Mouse (Mus musculus): ENCODE data around the gene Csnk1e. TPM values are rescaled to one million over a fixed set of nuclear protein-coding genes. Genes with fewer than 3 reads are reported as not detected.

Gene Csnk1e
- polyA plus RNA-seq (2015; fragmentation: Nextera tagmentation; extraction: Ambion mirVana) = 178 and 216 TPM in 2 replicates

DNA sequence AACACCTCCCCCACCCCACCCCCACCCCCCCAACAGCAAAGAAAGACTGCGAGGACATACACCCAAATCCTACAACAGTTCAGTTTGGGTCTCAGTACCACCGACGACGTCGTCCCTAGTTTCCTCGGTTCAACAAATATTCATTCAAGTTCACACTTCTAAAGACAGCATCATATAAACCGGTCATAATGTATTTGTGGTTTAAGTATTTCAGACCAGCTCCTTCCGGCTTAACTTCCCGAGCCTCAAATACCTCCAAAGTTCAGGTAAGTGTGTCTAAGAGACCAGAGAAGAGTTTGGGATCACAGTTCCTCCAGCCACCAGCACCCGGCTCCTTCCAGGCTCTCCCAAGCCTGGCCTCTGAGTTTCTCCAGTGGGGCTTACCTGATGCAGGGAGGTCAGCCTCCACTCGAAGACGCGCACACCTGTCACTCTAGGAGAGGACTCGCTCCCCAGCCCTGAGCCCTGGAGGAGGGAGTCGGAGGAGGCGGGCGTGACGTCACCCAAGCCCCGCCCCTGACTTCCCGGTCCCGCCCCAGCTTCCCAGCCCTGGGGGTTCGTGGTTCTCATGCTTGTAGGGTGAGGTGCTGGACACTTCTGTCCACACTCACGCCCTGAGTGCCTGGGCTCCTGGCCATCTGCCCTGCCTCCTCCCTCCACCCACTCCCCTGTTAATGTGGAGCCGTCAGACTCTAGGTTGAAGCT lies at the start of gene Csnk1e:
Gene Csnk1e (minus strand): TSS at position 461 of the 705 bp plus-strand sequence.
- no peaks in the 10 kb centered on the region for H3K9me3 ChIP-seq (replicated peaks)
- H3K4me1 ChIP-seq = peaks cover 13% of the 10 kb centered on the region
- H3K27me3 ChIP-seq (replicated peaks) = no peaks in the 10 kb centered on the region
- H3K36me3 ChIP-seq = no peaks in the 10 kb centered on the region
- peak within 1 kb of the TSS; percentile 77 for H3K4me2 ChIP-seq
- ATAC-seq (ENCODE audit: low FRiP score) = no peak
- peak within 1 kb of the TSS; percentile 24; the same call in 1 of the 2 replicates for H3K9ac ChIP-seq (replicated peaks)
- no peak within 1 kb of the TSS for H3K27ac ChIP-seq (replicated peaks)
- 2% methylated on average over 24 of the region's 24 CpGs for WGBS
- peak within 1 kb of the TSS; percentile 35 for H3K4me3 ChIP-seq (replicated peaks)

DNA sequence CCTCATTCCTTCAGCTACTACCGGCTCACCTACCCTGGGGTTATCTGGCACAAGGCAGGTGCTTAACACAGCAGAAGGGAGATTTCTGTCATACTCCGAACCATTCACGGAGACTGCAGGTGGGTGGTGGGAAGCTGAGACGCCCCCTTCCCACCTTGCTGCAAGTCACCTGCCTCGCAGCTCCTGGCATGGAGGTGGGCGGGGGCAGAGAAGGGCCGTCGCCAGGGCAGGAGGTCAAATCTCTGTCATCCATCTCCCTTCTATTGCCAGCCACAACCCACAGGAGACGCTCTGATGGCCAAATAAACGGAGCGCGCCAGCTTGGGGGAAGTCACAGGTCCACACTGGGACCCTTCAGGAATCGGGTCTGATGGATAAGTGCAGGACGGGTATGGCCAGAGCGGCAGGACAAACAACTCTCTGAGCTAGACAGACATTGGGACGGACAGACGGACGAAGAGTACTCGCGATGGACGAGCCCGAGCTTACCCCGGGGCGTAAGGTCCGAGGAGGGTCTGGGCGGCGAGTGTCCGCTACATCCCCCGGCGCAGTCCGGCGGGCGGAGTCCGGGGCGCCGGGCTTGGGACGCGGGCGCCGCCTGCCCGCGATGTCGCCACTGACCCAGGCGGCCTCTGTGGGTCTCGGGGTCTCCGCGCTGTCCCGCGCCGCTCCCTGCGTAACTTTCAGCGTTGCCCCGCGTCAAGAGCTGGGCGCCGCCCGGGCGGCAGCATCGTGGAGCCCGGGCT lies 49.5 kb upstream of the Csnk1e start, which contains the start of gene Kcnj4:
Gene Kcnj4 (minus strand): TSS at position 535 of the 746 bp plus-strand sequence.
- Histone ChIP-seq H3K4me2 (peak within 1 kb of the TSS; percentile 100), H3K9me3 (replicated peaks) (no peaks in the 10 kb centered on the region), H3K9ac (replicated peaks) (peak within 1 kb of the TSS; percentile 40), H3K27me3 (replicated peaks) (peaks cover 82% of the 10 kb centered on the region), H3K4me3 (replicated peaks) (peak within 1 kb of the TSS; percentile 52), H3K4me1 (peaks cover 23% of the 10 kb centered on the region), H3K27ac (replicated peaks) (no peak within 1 kb of the TSS), H3K36me3 (no peaks in the 10 kb centered on the region)
- no peak; the same call in 1 of the 2 replicates for ATAC-seq (ENCODE audit: low FRiP score)
- WGBS = under 1% methylated on average over 44 of the region's 60 CpGs

- no peak for ATAC-seq (ENCODE audit: low FRiP score)
- Histone ChIP-seq H3K4me2 (no peak overlapping the region), H3K4me3 (replicated peaks) (no peak overlapping the region), H3K9ac (replicated peaks) (no peak overlapping the region), H3K36me3 (no peaks in the 10 kb centered on the region), H3K4me1 (peaks cover 23% of the 10 kb centered on the region), H3K27ac (replicated peaks) (no peak overlapping the region), H3K9me3 (replicated peaks) (no peaks in the 10 kb centered on the region), H3K27me3 (replicated peaks) (peaks cover 79% of the 10 kb centered on the region)
- WGBS = 72% methylated on average over 5 of the region's 5 CpGs
Measured at GRCm38 (mm10) chr15:79503438-79503837, 48.1 kb upstream of the Csnk1e start.

DNA sequence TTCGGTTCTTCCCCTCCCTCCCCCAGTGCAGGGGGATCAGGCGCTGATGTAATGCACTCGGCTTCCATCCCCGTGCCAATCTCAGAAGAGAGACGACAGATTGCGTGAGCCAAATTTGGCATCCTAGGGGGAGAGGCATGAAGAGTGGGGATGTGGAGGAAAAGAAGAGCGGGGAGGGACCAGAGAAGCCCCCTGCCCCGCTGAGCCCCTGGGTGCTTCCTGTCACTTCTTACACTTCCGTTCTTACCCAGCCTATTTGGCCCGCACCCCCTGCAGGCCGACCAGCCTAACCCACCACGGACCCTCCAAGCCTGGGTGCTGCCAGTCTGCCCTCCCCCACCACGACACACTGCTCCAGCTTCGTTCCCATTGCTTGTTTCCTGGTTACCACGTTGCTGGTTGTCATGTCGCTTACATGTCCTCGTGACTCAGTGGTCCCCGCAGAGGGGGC lies 47.5 kb upstream of the Csnk1e start:
- Histone ChIP-seq H3K9me3 (replicated peaks) (no peaks in the 10 kb centered on the region), H3K4me2 (no peak overlapping the region), H3K36me3 (no peaks in the 10 kb centered on the region), H3K27ac (replicated peaks) (no peak overlapping the region), H3K9ac (replicated peaks) (no peak overlapping the region), H3K4me1 (peaks cover 24% of the 10 kb centered on the region), H3K27me3 (replicated peaks) (peaks cover 74% of the 10 kb centered on the region), H3K4me3 (replicated peaks) (no peak overlapping the region)
- no peak for ATAC-seq (ENCODE audit: low FRiP score)
- WGBS = 27% methylated on average over 17 of the region's 18 CpGs

DNA sequence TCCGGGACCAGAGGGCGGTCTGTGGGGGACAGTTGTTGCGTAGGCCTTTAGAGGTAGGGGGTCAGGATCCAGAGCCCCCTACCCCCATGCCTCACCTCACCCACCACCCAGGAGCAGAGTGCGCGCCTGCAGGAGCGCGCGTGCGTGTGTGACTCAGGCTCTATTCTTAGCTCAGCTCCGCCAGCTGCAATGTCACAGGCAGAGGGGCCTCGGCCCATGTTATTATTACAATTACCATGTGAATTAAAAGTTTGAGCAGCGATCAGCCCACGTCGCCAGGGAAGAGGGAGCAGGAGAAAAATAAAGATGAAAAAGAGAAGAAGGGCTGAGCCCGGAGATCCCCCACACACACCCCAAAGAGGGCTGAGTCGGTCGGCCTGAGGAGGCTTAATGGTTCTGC lies 44.7 kb upstream of the Csnk1e start:
- Histone ChIP-seq H3K9me3 (replicated peaks) (no peaks in the 10 kb centered on the region), H3K4me3 (replicated peaks) (no peak overlapping the region), H3K9ac (replicated peaks) (no peak overlapping the region), H3K27me3 (replicated peaks) (peaks cover 48% of the 10 kb centered on the region), H3K4me1 (peaks cover 11% of the 10 kb centered on the region), H3K4me2 (no peak overlapping the region), H3K27ac (replicated peaks) (no peak overlapping the region), H3K36me3 (no peaks in the 10 kb centered on the region)
- ATAC-seq (ENCODE audit: low FRiP score) = no peak
- 80% methylated on average over 17 of the region's 17 CpGs for WGBS

- Histone ChIP-seq H3K9ac (replicated peaks) (no peak overlapping the region), H3K27ac (replicated peaks) (no peak overlapping the region), H3K4me2 (peak overlapping the region; percentile 13), H3K4me3 (replicated peaks) (no peak overlapping the region), H3K36me3 (no peaks in the 10 kb centered on the region), H3K9me3 (replicated peaks) (no peaks in the 10 kb centered on the region), H3K4me1 (peaks cover 6% of the 10 kb centered on the region; the same call in 1 of the 2 replicates), H3K27me3 (replicated peaks) (peaks cover 14% of the 10 kb centered on the region)
- WGBS = 46% methylated on average over 18 of the region's 18 CpGs
- ATAC-seq (ENCODE audit: low FRiP score) = no peak
Measured at GRCm38 (mm10) chr15:79493527-79493926, 38.2 kb upstream of the Csnk1e start.

GRCm38 (mm10) chr15:79489463-79489862 lies 34.1 kb upstream of the Csnk1e start:
- no peak overlapping the region for H3K9ac ChIP-seq (replicated peaks)
- H3K4me3 ChIP-seq (replicated peaks) = no peak overlapping the region
- WGBS = 53% methylated on average over 11 of the region's 11 CpGs
- no peaks in the 10 kb centered on the region for H3K36me3 ChIP-seq
- no peak overlapping the region for H3K4me2 ChIP-seq
- no peak overlapping the region for H3K27ac ChIP-seq (replicated peaks)
- peaks cover 4% of the 10 kb centered on the region; the same call in 1 of the 2 replicates for H3K4me1 ChIP-seq
- peaks cover 14% of the 10 kb centered on the region for H3K27me3 ChIP-seq (replicated peaks)
- ATAC-seq (ENCODE audit: low FRiP score) = no peak
- 0 out of 2 replicates have a peak, but pooled peaks cover 3% of the 10 kb centered on the region for H3K9me3 ChIP-seq (replicated peaks)

GRCm38 (mm10) chr15:79481181-79481688 lies 25.9 kb upstream of the Csnk1e start:
- H3K4me2 ChIP-seq = no peak overlapping the region
- 0 out of 2 replicates have a peak, but pooled peaks cover 3% of the 10 kb centered on the region for H3K9me3 ChIP-seq (replicated peaks)
- no peak overlapping the region for H3K9ac ChIP-seq (replicated peaks)
- H3K27ac ChIP-seq (replicated peaks) = no peak overlapping the region
- H3K27me3 ChIP-seq (replicated peaks) = peaks cover 13% of the 10 kb centered on the region; the same call in 1 of the 2 replicates
- H3K4me3 ChIP-seq (replicated peaks) = no peak overlapping the region
- WGBS = 9% methylated on average over 15 of the region's 15 CpGs
- no peaks in the 10 kb centered on the region for H3K36me3 ChIP-seq
- peaks cover 4% of the 10 kb centered on the region; the same call in 1 of the 2 replicates for H3K4me1 ChIP-seq
- ATAC-seq (ENCODE audit: low FRiP score) = no peak

DNA sequence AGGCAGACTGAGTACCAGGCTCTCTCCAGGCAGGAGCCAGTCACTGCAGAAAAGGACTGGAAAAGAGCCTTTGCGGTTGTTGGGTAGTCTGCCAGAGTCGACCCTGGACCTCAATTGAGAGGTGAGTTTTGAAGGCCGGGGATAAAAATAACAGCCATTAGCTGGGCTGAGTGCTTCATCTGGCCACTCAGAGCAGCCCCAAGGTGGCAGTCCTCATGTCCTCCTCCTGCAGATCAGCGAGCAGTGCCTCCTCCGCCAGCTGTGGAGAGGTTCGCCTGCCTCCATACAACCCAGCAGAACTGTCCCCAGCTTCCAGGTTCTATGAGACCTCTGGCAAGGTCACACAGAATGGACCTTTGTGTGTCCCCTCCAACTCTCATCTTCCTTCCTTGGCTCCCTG lies 21.9 kb upstream of the Csnk1e start:
- Histone ChIP-seq H3K9ac (replicated peaks) (no peak overlapping the region), H3K4me3 (replicated peaks) (no peak overlapping the region), H3K4me2 (no peak overlapping the region), H3K36me3 (no peaks in the 10 kb centered on the region), H3K27ac (replicated peaks) (no peak overlapping the region), H3K9me3 (replicated peaks) (no peaks in the 10 kb centered on the region), H3K27me3 (replicated peaks) (peaks cover 13% of the 10 kb centered on the region; the same call in 1 of the 2 replicates), H3K4me1 (peaks cover 4% of the 10 kb centered on the region; the same call in 1 of the 2 replicates)
- WGBS = 57% methylated on average over 6 of the region's 6 CpGs
- ATAC-seq (ENCODE audit: low FRiP score) = no peak

- H3K9me3 ChIP-seq (replicated peaks) = no peaks in the 10 kb centered on the region
- 57% methylated on average over 12 of the region's 12 CpGs for WGBS
Measured at GRCm38 (mm10) chr15:79473638-79474355, 18.4 kb upstream of the Csnk1e start.

GRCm38 (mm10) chr15:79473042-79473441 lies 17.7 kb upstream of the Csnk1e start:
- 84% methylated on average over 5 of the region's 5 CpGs for WGBS
- ATAC-seq (ENCODE audit: low FRiP score) = no peak
- peaks cover 5% of the 10 kb centered on the region; the same call in 1 of the 2 replicates for H3K4me1 ChIP-seq

More at GRCm38 (mm10) chr15:79473638-79474355, 18.4 kb upstream of the Csnk1e start:
- H3K27ac ChIP-seq (replicated peaks) = no peak overlapping the region
- H3K4me3 ChIP-seq (replicated peaks) = no peak overlapping the region
- no peak overlapping the region for H3K4me2 ChIP-seq
- no peaks in the 10 kb centered on the region; the same call in 1 of the 2 replicates for H3K27me3 ChIP-seq (replicated peaks)
- H3K4me1 ChIP-seq = peaks cover 5% of the 10 kb centered on the region; the same call in 1 of the 2 replicates
- no peak for ATAC-seq (ENCODE audit: low FRiP score)
- no peak overlapping the region for H3K9ac ChIP-seq (replicated peaks)
- H3K36me3 ChIP-seq = no peaks in the 10 kb centered on the region

More at GRCm38 (mm10) chr15:79473042-79473441, 17.7 kb upstream of the Csnk1e start:
- H3K4me2 ChIP-seq = no peak overlapping the region
- H3K9ac ChIP-seq (replicated peaks) = no peak overlapping the region
- H3K9me3 ChIP-seq (replicated peaks) = no peaks in the 10 kb centered on the region
- no peak overlapping the region for H3K4me3 ChIP-seq (replicated peaks)
- H3K36me3 ChIP-seq = no peaks in the 10 kb centered on the region
- H3K27me3 ChIP-seq (replicated peaks) = peaks cover under 1% of the 10 kb centered on the region; the same call in 1 of the 2 replicates
- no peak overlapping the region for H3K27ac ChIP-seq (replicated peaks)

All from neural tube, embryonic 15.5 days (tissue).